Mouse (Mus musculus): ENCODE data around the gene Aspa. TPM values are rescaled to one million over a fixed set of nuclear protein-coding genes. Genes with fewer than 3 reads are reported as not detected.

The Aspa gene
- polyA plus RNA-seq, 1 experiment from 2014 or later, result 0.19 TPM

- ATAC-seq (replicated peaks; ENCODE audit: insufficient number of reproducible peaks, low FRiP score, low TSS enrichment), result no peak
- Histone ChIP-seq H3K36me3 (ENCODE audit: control insufficient read depth, insufficient read depth, low read length) (no peaks in the 10 kb centered on the region), H3K4me3 (ENCODE audit: low read depth, low read length) (no peak overlapping the region), H3K9ac (ENCODE audit: low read depth, low read length) (no peak overlapping the region), H3K27ac (ENCODE audit: low read depth, low read length) (no peak overlapping the region), H3K27me3 (ENCODE audit: control insufficient read depth, insufficient read depth, low read length) (no peaks in the 10 kb centered on the region), H3K9me3 (replicated peaks; ENCODE audit: control insufficient read depth, low read length) (no peaks in the 10 kb centered on the region), H3K4me2 (no peak overlapping the region), H3K4me1 (ENCODE audit: control insufficient read depth, insufficient read depth, low read length) (0 out of 2 replicates have a peak, but pooled peaks cover 2% of the 10 kb centered on the region)
- 40% methylated on average over 5 of the region's 5 CpGs for WGBS (ENCODE audit: insufficient replicate concordance)
These were observed 48.7 kb downstream of the Aspa start for GRCm38 (mm10) chr11:73280710-73281109.

DNA sequence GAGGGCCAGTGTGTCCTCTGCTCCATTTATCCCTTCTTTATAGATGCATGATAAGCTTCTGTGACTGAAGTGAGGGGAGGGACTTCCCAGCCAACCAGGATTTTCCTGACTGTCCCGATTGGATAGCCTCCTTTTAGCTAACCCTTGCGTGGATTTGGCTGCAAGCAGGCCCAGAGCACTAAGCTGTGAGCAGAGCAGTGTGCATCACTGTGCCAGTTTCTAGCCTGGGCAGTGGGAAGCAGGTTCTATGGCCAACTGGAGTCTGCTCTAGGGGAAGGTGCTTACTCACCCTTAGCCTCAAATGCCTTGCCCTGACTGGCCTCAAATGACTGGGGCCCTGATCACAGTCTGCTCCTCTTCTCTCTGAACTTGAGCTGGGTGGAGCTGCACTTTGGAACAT is 54.6 kb downstream of the Aspa start:
- no peak overlapping the region for H3K4me2 ChIP-seq
- no peak overlapping the region for H3K9ac ChIP-seq (ENCODE audit: low read depth, low read length)
- H3K36me3 ChIP-seq (ENCODE audit: control insufficient read depth, insufficient read depth, low read length), result no peaks in the 10 kb centered on the region
- H3K27me3 ChIP-seq (ENCODE audit: control insufficient read depth, insufficient read depth, low read length), result peaks cover 1% of the 10 kb centered on the region; the same call in 1 of the 2 replicates
- H3K27ac ChIP-seq (ENCODE audit: low read depth, low read length), result no peak overlapping the region
- H3K9me3 ChIP-seq (replicated peaks; ENCODE audit: control insufficient read depth, low read length), result no peaks in the 10 kb centered on the region
- no peak for ATAC-seq (replicated peaks; ENCODE audit: insufficient number of reproducible peaks, low FRiP score, low TSS enrichment)
- no peaks in the 10 kb centered on the region for H3K4me1 ChIP-seq (ENCODE audit: control insufficient read depth, insufficient read depth, low read length)
- WGBS (ENCODE audit: insufficient replicate concordance), result 31% methylated on average over 2 of the region's 2 CpGs
- H3K4me3 ChIP-seq (ENCODE audit: low read depth, low read length), result no peak overlapping the region

GRCm38 (mm10) chr11:73267267-73267666 is 62.1 kb downstream of the Aspa start, which contains the start of gene Trpv3:
Gene Trpv3 (plus strand): TSS chr11:73267388.
- Histone ChIP-seq H3K27ac (ENCODE audit: low read depth, low read length) (no peak within 1 kb of the TSS), H3K4me3 (ENCODE audit: low read depth, low read length) (no peak within 1 kb of the TSS), H3K4me2 (no peak within 1 kb of the TSS), H3K36me3 (ENCODE audit: control insufficient read depth, insufficient read depth, low read length) (no peaks in the 10 kb centered on the region), H3K27me3 (ENCODE audit: control insufficient read depth, insufficient read depth, low read length) (peaks cover 8% of the 10 kb centered on the region), H3K9ac (ENCODE audit: low read depth, low read length) (no peak within 1 kb of the TSS), H3K4me1 (ENCODE audit: control insufficient read depth, insufficient read depth, low read length) (no peaks in the 10 kb centered on the region; the same call in 1 of the 2 replicates), H3K9me3 (replicated peaks; ENCODE audit: control insufficient read depth, low read length) (no peaks in the 10 kb centered on the region)
- no peak for ATAC-seq (replicated peaks; ENCODE audit: insufficient number of reproducible peaks, low FRiP score, low TSS enrichment)
- 82% methylated on average over 7 of the region's 7 CpGs for WGBS (ENCODE audit: insufficient replicate concordance)

DNA sequence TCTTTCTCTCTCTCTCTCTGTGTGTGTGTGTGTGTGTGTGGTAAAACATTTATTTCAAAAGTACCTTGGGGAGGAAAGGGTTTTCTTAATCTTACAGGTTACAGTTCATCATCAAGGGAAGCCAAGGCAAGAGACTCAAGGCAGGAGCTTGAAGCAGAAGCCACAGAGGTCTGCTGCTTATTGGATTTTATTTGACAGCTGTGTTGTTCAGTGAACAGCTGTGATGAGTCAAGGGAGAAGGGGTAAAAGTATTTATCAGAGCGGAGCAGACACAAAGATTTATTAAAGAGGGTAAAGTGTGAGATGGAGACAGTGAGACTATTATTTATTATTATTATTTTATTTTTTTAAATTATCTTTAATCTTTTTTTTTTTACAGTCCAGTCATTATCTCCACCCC is 68.0 kb downstream of the Aspa start:
- H3K4me2 ChIP-seq, result no peak overlapping the region
- no peak overlapping the region for H3K9ac ChIP-seq (ENCODE audit: low read depth, low read length)
- no peaks in the 10 kb centered on the region for H3K4me1 ChIP-seq (ENCODE audit: control insufficient read depth, insufficient read depth, low read length)
- no peak overlapping the region for H3K4me3 ChIP-seq (ENCODE audit: low read depth, low read length)
- H3K27ac ChIP-seq (ENCODE audit: low read depth, low read length), result no peak overlapping the region
- no peaks in the 10 kb centered on the region for H3K9me3 ChIP-seq (replicated peaks; ENCODE audit: control insufficient read depth, low read length)
- H3K27me3 ChIP-seq (ENCODE audit: control insufficient read depth, insufficient read depth, low read length), result no peaks in the 10 kb centered on the region; the same call in 1 of the 2 replicates
- no peaks in the 10 kb centered on the region for H3K36me3 ChIP-seq (ENCODE audit: control insufficient read depth, insufficient read depth, low read length)
- 82% methylated on average over 1 of the region's 1 CpGs for WGBS (ENCODE audit: insufficient replicate concordance)
- no peak for ATAC-seq (replicated peaks; ENCODE audit: insufficient number of reproducible peaks, low FRiP score, low TSS enrichment)

DNA sequence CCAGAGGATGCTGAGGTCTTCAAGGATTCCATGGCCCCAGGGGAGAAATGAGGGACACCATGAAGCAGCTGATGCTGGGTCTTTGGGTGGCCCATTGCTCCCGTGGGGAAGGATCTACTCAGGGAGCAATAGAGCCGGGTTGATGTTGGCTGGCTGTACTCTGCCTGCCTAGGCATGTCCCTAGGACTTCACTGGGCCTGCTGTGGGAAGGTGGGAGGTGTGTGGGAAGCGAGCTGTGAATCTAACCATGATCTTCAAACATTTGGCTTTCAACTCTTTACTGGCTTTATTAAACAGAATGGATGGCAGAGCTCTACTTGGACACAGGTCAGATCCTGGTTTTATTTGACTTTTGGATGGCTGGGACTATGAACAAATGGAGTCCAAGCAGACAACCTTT is 68.9 kb downstream of the Aspa start:
- 69% methylated on average over 3 of the region's 3 CpGs for WGBS (ENCODE audit: insufficient replicate concordance)
- H3K27me3 ChIP-seq (ENCODE audit: control insufficient read depth, insufficient read depth, low read length), result no peaks in the 10 kb centered on the region
- H3K4me1 ChIP-seq (ENCODE audit: control insufficient read depth, insufficient read depth, low read length), result no peaks in the 10 kb centered on the region
- no peak overlapping the region for H3K9ac ChIP-seq (ENCODE audit: low read depth, low read length)
- ATAC-seq (replicated peaks; ENCODE audit: insufficient number of reproducible peaks, low FRiP score, low TSS enrichment), result no peak
- no peak overlapping the region for H3K4me3 ChIP-seq (ENCODE audit: low read depth, low read length)
- H3K27ac ChIP-seq (ENCODE audit: low read depth, low read length), result no peak overlapping the region
- H3K36me3 ChIP-seq (ENCODE audit: control insufficient read depth, insufficient read depth, low read length), result no peaks in the 10 kb centered on the region
- H3K4me2 ChIP-seq, result no peak overlapping the region
- no peaks in the 10 kb centered on the region for H3K9me3 ChIP-seq (replicated peaks; ENCODE audit: control insufficient read depth, low read length)

GRCm38 (mm10) chr11:73258664-73259063 is 70.7 kb downstream of the Aspa start:
- no peaks in the 10 kb centered on the region for H3K27me3 ChIP-seq (ENCODE audit: control insufficient read depth, insufficient read depth, low read length)
- H3K36me3 ChIP-seq (ENCODE audit: control insufficient read depth, insufficient read depth, low read length), result no peaks in the 10 kb centered on the region
- ATAC-seq (replicated peaks; ENCODE audit: insufficient number of reproducible peaks, low FRiP score, low TSS enrichment), result no peak
- H3K4me1 ChIP-seq (ENCODE audit: control insufficient read depth, insufficient read depth, low read length), result no peaks in the 10 kb centered on the region
- no peaks in the 10 kb centered on the region for H3K9me3 ChIP-seq (replicated peaks; ENCODE audit: control insufficient read depth, low read length)
- no peak overlapping the region for H3K27ac ChIP-seq (ENCODE audit: low read depth, low read length)
- no peak overlapping the region for H3K9ac ChIP-seq (ENCODE audit: low read depth, low read length)
- H3K4me3 ChIP-seq (ENCODE audit: low read depth, low read length), result no peak overlapping the region
- H3K4me2 ChIP-seq, result no peak overlapping the region

DNA sequence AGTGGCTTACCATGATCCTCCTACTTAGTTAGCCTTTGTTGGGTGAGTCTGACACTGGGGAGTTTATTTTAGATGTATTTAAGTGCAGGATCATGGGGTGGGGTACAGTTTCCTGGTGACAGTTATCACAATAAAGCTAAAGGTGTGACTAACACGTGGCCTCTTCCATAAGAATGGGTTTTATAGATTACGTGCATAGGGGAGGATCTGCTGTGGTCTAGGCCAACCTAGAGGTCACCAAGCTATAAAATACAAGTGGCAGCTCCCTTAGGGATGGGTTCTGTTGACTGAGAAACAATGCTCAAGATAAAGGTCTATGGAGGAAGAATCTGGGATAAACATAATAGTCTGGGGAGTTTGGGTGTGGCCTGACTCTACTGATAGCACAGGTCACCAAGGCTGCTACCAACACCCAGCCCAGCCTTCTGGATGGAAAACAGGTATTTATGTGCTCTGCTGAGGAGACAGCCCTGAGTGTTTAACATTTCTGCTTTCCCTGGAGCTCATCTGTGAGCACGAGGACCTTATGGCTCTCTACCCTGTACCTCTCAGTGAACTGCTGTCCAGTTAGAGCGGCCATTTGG is 71.9 kb downstream of the Aspa start:
- Histone ChIP-seq H3K4me3 (ENCODE audit: low read depth, low read length) (no peak overlapping the region), H3K4me2 (no peak overlapping the region), H3K36me3 (ENCODE audit: control insufficient read depth, insufficient read depth, low read length) (no peaks in the 10 kb centered on the region), H3K9ac (ENCODE audit: low read depth, low read length) (no peak overlapping the region), H3K4me1 (ENCODE audit: control insufficient read depth, insufficient read depth, low read length) (no peaks in the 10 kb centered on the region), H3K9me3 (replicated peaks; ENCODE audit: control insufficient read depth, low read length) (no peaks in the 10 kb centered on the region), H3K27me3 (ENCODE audit: control insufficient read depth, insufficient read depth, low read length) (no peaks in the 10 kb centered on the region), H3K27ac (ENCODE audit: low read depth, low read length) (no peak overlapping the region)
- 69% methylated on average over 4 of the region's 4 CpGs for WGBS (ENCODE audit: insufficient replicate concordance)
- no peak for ATAC-seq (replicated peaks; ENCODE audit: insufficient number of reproducible peaks, low FRiP score, low TSS enrichment)

Other genes with a start within 250 kb of the Aspa start
- gene Itgae, start 239.0 kb downstream of the Aspa start, polyA plus RNA-seq (2014; fragmentation: Nextera tagmentation; extraction: Ambion mirVana), result 0.31 and 0.34 TPM in 2 replicates
- gene Haspin, start 191.3 kb downstream of the Aspa start, polyA plus RNA-seq (2014; fragmentation: Nextera tagmentation; extraction: Ambion mirVana), result 11.2 and 12.0 TPM in 2 replicates
- gene P2rx5, start 169.2 kb downstream of the Aspa start, polyA plus RNA-seq (2014; fragmentation: Nextera tagmentation; extraction: Ambion mirVana), result 0.65 and 0.97 TPM in 2 replicates
- 94.3 and 112 TPM in 2 replicates for gene Emc6, start 152.6 kb downstream of the Aspa start, polyA plus RNA-seq (2014; fragmentation: Nextera tagmentation; extraction: Ambion mirVana)
- 264 and 272 TPM in 2 replicates for gene Tax1bp3, start 152.5 kb downstream of the Aspa start, polyA plus RNA-seq (2014; fragmentation: Nextera tagmentation; extraction: Ambion mirVana)
- gene Ctns, start 130.6 kb downstream of the Aspa start, polyA plus RNA-seq (2014; fragmentation: Nextera tagmentation; extraction: Ambion mirVana), result 12.7 and 14.9 TPM in 2 replicates
- 0.31 and 0.94 TPM in 2 replicates for gene Shpk, start 130.1 kb downstream of the Aspa start, polyA plus RNA-seq (2014; fragmentation: Nextera tagmentation; extraction: Ambion mirVana)
- 0.16 TPM in 1 of 2 replicates, not detected in the other for gene Trpv1, start 95.3 kb downstream of the Aspa start, polyA plus RNA-seq (2014; fragmentation: Nextera tagmentation; extraction: Ambion mirVana)
- 0.03 TPM in 2 replicates for gene Trpv3, start 62.2 kb downstream of the Aspa start, polyA plus RNA-seq (2014; fragmentation: Nextera tagmentation; extraction: Ambion mirVana)
- gene Gm49340, start 145 bp upstream of the Aspa start, polyA plus RNA-seq (2014; fragmentation: Nextera tagmentation; extraction: Ambion mirVana), result not detected in 2 replicates
- gene Spata22, start 145 bp upstream of the Aspa start, polyA plus RNA-seq (2014; fragmentation: Nextera tagmentation; extraction: Ambion mirVana), result not detected in 2 replicates
- not detected in 2 replicates for gene Olfr20, start 21.2 kb upstream of the Aspa start, polyA plus RNA-seq (2014; fragmentation: Nextera tagmentation; extraction: Ambion mirVana)
- gene Olfr376, start 41.6 kb upstream of the Aspa start, polyA plus RNA-seq (2014; fragmentation: Nextera tagmentation; extraction: Ambion mirVana), result not detected in 2 replicates
- gene Olfr1, start 70.0 kb upstream of the Aspa start, polyA plus RNA-seq (2014; fragmentation: Nextera tagmentation; extraction: Ambion mirVana), result not detected in 2 replicates
- not detected in 2 replicates for gene Olfr378, start 98.9 kb upstream of the Aspa start, polyA plus RNA-seq (2014; fragmentation: Nextera tagmentation; extraction: Ambion mirVana)
- gene Olfr380, start 127.9 kb upstream of the Aspa start, polyA plus RNA-seq (2014; fragmentation: Nextera tagmentation; extraction: Ambion mirVana), result not detected in 2 replicates
- not detected in 2 replicates for gene Olfr381, start 162.0 kb upstream of the Aspa start, polyA plus RNA-seq (2014; fragmentation: Nextera tagmentation; extraction: Ambion mirVana)
- gene Olfr382, start 187.6 kb upstream of the Aspa start, polyA plus RNA-seq (2014; fragmentation: Nextera tagmentation; extraction: Ambion mirVana), result not detected in 2 replicates

All from heart, embryonic 11.5 days (tissue).